Mouse (Mus musculus) liver, embryonic 15.5 days (tissue): Measurements from ENCODE around the gene Eif4a1. TPM values are rescaled to one million over a fixed set of nuclear protein-coding genes. Genes with fewer than 3 reads are reported as not detected.
"Not testable (repeated sequence)": the region's sequence is repeated elsewhere in the genome, so short reads cannot be mapped to it uniquely, and the experiment has no call there.

Source experiments
- ATAC-seq: fragments of 200-750 bp; cut with Nextera tagmentation; 2 replicates; pipeline ENCODE4 v1.8.0; 2017; ENCODE audit warnings: moderate number of reproducible peaks, mild to moderate bottlenecking, moderate library complexity; ENCODE audit not compliant: insufficient read depth
- H3K27ac ChIP-seq: fragments of 300-500 bp; sonication (generic); replicated peaks from 2 replicates; pipeline ENCODE4 v1.5.1; 2015; ENCODE audit warnings: mild to moderate bottlenecking, inconsistent platforms
- H3K27me3 ChIP-seq: fragments of 300-500 bp; sonication (generic); 2 replicates; pipeline ENCODE4 v1.6.1; 2015; ENCODE audit warnings: mild to moderate bottlenecking, inconsistent platforms
- H3K36me3 ChIP-seq: fragments of 300-500 bp; sonication (generic); replicated peaks from 2 replicates; pipeline ENCODE4 v1.6.1; 2015; ENCODE audit warnings: moderate library complexity, mild to moderate bottlenecking, inconsistent platforms
- H3K4me1 ChIP-seq: fragments of 300-500 bp; sonication (generic); replicated peaks from 2 replicates; pipeline ENCODE4 v1.6.1; 2015; ENCODE audit warnings: inconsistent platforms
- H3K4me2 ChIP-seq: fragments of 300-500 bp; sonication (generic); 2 replicates; pipeline ENCODE4 v1.6.1; 2015; ENCODE audit warnings: moderate library complexity, mild to moderate bottlenecking, inconsistent platforms
- H3K4me3 ChIP-seq: fragments of 300-500 bp; sonication (generic); replicated peaks from 2 replicates; pipeline ENCODE4 v1.5.1; 2015; ENCODE audit warnings: mild to moderate bottlenecking, inconsistent platforms
- H3K9ac ChIP-seq: fragments of 300-500 bp; sonication (generic); 2 replicates; pipeline ENCODE4 v1.6.1; 2015; ENCODE audit warnings: moderate library complexity, mild to moderate bottlenecking, inconsistent platforms
- H3K9me3 ChIP-seq: fragments of 300-500 bp; sonication (generic); replicated peaks from 2 replicates; pipeline ENCODE4 v1.6.1; 2016; ENCODE audit warnings: inconsistent platforms
- WGBS: fragments of 180-500 bp; shearing (Covaris S2); methylation state at CpG from one replicate; pipeline ENCODE4 v1.1.7; 2015; ENCODE audit warnings: mixed read lengths; ENCODE audit not compliant: insufficient replicate concordance; 5-methylcytosine and 5-hydroxymethylcytosine counted together
- microRNA counts: library from miRNA; unstranded; fragments of <30 nt; microRNA quantifications from one replicate; lab custom pipeline; 2016
- microRNA-seq: library from miRNA; unstranded; fragments of <30 nt; microRNA quantifications from one replicate; pipeline ENCODE4, GENCODE M21; 2016
- polyA plus RNA-seq: library from polyadenylated mRNA; unstranded; fragments of >200 nt; fragmentation: Nextera tagmentation; extraction: Ambion mirVana; gene quantifications from 2 replicates; pipeline ENCODE4 v1.2.1, GENCODE M21; 2015

Gene Eif4a1
- polyA plus RNA-seq, 1 experiment from 2014 or later = 232 TPM

DNA sequence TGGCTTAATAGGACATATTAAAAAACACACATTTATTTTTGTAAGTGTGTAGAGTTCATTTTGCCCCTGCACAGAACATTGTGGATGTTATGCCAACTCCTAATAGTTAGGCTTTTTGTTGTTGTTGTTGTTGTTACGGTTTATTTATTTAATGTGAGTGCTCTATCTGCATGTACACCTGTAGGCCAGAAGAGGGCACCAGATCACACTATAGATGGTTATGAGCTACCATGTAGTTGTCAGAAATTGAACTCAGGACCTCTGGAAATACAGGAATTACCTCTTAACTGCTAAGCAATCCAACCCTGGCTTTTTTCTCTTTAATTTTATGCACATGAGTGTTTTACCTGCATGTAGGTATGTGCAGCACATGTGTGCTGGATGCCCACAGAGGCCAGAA is 42.4 kb downstream of the Eif4a1 start:
- H3K27me3 ChIP-seq = no peaks in the 10 kb centered on the region
- no peak overlapping the region for H3K9ac ChIP-seq
- WGBS = 58% methylated on average over 1 of the region's 1 CpGs
- no peaks in the 10 kb centered on the region for H3K36me3 ChIP-seq
- no peak overlapping the region for H3K4me2 ChIP-seq
- H3K4me1 ChIP-seq = peaks cover 27% of the 10 kb centered on the region
- no peaks in the 10 kb centered on the region for H3K9me3 ChIP-seq
- no peak overlapping the region for H3K27ac ChIP-seq
- ATAC-seq = no peak
- H3K4me3 ChIP-seq = no peak overlapping the region

DNA sequence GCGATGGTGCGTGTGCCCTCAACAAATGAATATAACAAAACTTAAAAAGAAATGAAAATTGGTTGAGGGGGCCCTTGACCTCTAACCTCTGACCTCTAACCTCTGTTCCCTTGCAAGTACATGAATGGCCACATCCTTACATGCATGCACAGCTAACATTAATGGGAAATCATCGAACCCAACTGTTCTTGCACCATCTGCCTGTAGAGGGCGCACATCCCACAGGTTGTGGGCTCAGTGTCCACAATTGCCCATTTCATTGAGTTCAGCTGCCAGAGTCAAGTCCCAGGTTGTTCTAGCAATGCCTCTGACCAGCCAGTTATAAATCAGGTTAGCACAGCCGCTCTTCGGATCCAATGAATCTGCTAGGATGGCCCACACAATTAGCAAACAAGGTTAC is 43.9 kb downstream of the Eif4a1 start:
- H3K27ac ChIP-seq = no peak overlapping the region
- no peaks in the 10 kb centered on the region for H3K27me3 ChIP-seq
- H3K4me1 ChIP-seq = peaks cover 12% of the 10 kb centered on the region
- H3K4me2 ChIP-seq = no peak overlapping the region
- no peaks in the 10 kb centered on the region for H3K9me3 ChIP-seq
- no peaks in the 10 kb centered on the region for H3K36me3 ChIP-seq
- ATAC-seq = no peak
- no peak overlapping the region for H3K4me3 ChIP-seq
- 30% methylated on average over 6 of the region's 6 CpGs for WGBS
- no peak overlapping the region for H3K9ac ChIP-seq

DNA sequence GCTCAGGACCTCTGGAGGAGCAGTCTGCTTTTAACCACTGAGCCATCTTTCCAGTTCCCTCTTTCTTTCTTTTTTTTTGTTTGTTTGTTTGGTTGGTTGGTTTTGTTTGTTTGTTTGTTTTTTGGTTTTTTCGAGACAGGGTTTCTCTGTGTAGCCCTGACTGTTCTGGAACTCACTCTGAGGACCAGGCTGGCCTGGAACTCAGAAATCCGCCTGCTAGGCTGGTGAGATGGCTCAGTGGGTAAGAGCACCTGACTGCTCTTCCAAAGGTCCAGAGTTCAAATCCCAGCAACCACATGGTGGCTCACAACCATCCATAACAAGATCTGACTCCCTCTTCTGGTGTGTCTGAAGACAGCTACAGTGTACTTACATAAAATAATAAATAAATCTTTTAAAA is 47.9 kb downstream of the Eif4a1 start:
- peaks cover 36% of the 10 kb centered on the region for H3K4me1 ChIP-seq
- not testable (repeated sequence) for H3K27ac ChIP-seq, H3K9me3 ChIP-seq, H3K36me3 ChIP-seq, H3K9ac ChIP-seq, ATAC-seq, H3K27me3 ChIP-seq, H3K4me2 ChIP-seq, H3K4me3 ChIP-seq
- 61% methylated on average over 2 of the region's 2 CpGs for WGBS

DNA sequence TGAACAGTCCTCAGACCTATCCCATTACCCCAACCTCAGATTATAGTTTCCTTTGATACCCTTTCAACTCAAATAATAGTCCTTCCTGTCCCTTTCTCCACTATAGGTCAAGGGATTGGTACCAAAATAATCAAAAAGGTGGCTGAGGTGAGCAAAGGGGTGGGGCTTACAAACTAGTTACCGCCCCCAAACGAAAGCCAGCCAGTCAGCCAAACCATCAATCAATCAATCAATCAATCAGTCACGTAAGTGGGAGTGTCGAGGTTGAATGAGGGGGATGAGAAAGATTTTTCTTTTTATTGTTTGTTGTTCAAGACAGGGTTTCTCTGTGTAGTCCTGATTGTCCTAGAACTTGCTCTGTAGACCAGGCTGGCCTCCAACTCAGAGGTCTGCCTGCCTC is 49.2 kb downstream of the Eif4a1 start:
- no peak for ATAC-seq
- no peak overlapping the region for H3K9ac ChIP-seq
- H3K4me2 ChIP-seq = peak overlapping the region; percentile 83
- peaks cover 36% of the 10 kb centered on the region for H3K4me1 ChIP-seq
- WGBS = 53% methylated on average over 4 of the region's 4 CpGs
- H3K27me3 ChIP-seq = peaks cover 2% of the 10 kb centered on the region; the same call in 1 of the 2 replicates
- no peaks in the 10 kb centered on the region for H3K9me3 ChIP-seq
- no peak overlapping the region for H3K4me3 ChIP-seq
- H3K27ac ChIP-seq = no peak overlapping the region
- no peaks in the 10 kb centered on the region for H3K36me3 ChIP-seq

DNA sequence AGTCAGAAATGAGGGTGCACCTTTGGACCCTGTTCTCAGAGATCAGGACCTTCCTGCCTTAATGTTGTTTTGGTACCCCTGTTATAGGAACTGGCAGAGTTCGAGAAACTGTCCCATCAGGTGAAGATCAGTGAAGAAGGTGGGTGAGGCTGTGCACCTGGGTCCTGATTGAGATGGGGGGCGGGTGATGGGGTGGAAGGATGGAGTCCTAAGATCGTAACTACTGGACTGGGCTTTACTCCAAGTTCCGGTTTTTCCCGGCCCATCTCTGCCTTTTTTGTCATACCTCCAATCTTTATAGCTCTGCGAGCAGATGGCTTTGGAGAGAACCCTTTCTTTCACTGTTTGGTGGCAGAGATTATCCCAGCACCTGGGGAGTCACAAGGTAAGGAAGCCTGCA is 49.8 kb downstream of the Eif4a1 start:
- H3K9ac ChIP-seq = peak overlapping the region; percentile 59
- peaks cover 7% of the 10 kb centered on the region; the same call in 1 of the 2 replicates for H3K27me3 ChIP-seq
- no peak overlapping the region for H3K27ac ChIP-seq
- peak overlapping the region; percentile 83 for H3K4me2 ChIP-seq
- 46% methylated on average over 6 of the region's 6 CpGs for WGBS
- peaks cover 42% of the 10 kb centered on the region for H3K4me1 ChIP-seq
- H3K9me3 ChIP-seq = no peaks in the 10 kb centered on the region
- H3K36me3 ChIP-seq = no peaks in the 10 kb centered on the region
- H3K4me3 ChIP-seq = peak overlapping the region; percentile 62
- ATAC-seq = no peak

DNA sequence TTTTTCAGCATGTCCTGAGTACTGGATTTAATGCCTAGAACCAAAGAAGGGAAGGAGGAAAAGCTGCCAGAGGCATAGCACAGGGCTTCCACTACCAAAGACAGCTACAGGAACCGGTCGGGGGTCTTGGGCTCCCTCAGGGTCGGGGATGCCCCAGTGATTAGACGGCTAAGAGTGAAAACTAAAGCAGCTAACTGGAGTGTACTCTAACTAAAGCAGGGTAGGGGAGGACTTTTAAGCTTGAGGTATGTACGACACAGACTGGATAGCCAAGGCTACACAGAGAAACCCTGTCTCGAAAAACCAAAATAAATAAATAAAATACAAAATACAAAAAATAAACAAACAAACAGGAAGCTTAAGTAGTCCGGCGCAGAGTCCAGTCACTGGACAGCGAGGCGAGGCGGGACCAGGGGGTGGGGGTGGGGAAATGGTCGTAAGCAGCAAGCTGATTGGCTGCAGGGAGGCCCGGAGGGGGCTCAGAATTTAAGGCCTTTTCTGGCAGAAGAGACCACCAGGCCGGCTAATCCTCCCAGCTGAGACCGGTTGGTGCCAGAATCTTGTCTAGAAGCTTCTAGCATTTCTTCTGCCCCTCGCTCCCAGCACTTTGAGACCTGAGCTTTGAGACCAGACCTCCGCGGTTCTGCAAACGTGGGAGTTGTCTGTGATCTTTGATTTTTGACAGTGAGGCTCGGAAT is 50.5 kb downstream of the Eif4a1 start, which contains the start of gene Sat2:
Sat2 (plus strand) TSS at position 454 of the 698 bp plus-strand sequence.
- ATAC-seq = peak; percentile 54

DNA sequence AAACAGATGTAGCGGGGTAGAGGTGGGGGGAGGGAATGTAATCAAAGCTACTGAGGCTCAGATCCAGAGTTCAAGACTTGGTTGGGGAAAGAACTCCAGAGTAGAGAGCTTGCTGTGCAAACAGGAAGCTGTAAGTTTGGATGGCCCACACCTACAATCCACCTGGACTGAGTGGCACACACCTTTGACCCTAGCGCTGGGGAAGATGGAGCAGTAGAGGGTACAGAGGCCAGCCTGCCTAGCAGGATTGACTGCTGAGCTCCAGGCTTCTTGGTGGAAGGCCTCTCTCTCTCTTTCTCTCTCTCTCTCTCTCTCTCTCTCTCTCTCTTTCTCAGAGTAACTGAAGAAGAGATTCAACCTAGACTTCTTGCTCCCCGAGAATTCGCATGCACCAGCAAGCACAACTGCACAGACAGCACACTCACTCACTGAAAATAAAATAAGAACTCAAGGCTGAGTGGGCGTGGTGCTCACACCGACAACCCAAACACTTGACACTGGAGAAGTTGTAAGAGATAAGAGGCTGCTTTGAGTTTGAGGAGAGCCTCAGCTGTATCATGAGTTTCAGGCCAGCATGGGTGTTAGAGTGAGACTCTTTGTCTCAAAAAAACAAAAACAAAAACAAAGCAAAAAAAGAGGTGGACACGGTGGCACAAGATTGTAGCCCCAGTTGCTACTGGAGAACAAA is 51.7 kb downstream of the Eif4a1 start:
- H3K4me2 ChIP-seq = peak overlapping the region; percentile 34
- H3K4me3 ChIP-seq = no peak overlapping the region
- H3K27me3 ChIP-seq = peaks cover 15% of the 10 kb centered on the region
- peaks cover 45% of the 10 kb centered on the region for H3K4me1 ChIP-seq
- H3K9me3 ChIP-seq = no peaks in the 10 kb centered on the region
- WGBS = 39% methylated on average over 7 of the region's 7 CpGs
- 0 out of 2 replicates have a peak, but pooled peaks have one; percentile 50 for ATAC-seq
- H3K36me3 ChIP-seq = no peaks in the 10 kb centered on the region
- H3K9ac ChIP-seq = no peak overlapping the region
- peak overlapping the region; percentile 72 for H3K27ac ChIP-seq

More for the DNA sequence above, 50.5 kb downstream of the Eif4a1 start, which contains the start of gene Sat2:
- Histone ChIP-seq H3K27ac (peak within 1 kb of the TSS; percentile 72), H3K27me3 (peaks cover 12% of the 10 kb centered on the region; the same call in 1 of the 2 replicates), H3K4me3 (peak within 1 kb of the TSS; percentile 62), H3K36me3 (no peaks in the 10 kb centered on the region), H3K9ac (peak within 1 kb of the TSS; percentile 59), H3K9me3 (no peaks in the 10 kb centered on the region), H3K4me2 (peak within 1 kb of the TSS; percentile 83), H3K4me1 (peaks cover 45% of the 10 kb centered on the region)
- 3% methylated on average over 20 of the region's 20 CpGs for WGBS

DNA sequence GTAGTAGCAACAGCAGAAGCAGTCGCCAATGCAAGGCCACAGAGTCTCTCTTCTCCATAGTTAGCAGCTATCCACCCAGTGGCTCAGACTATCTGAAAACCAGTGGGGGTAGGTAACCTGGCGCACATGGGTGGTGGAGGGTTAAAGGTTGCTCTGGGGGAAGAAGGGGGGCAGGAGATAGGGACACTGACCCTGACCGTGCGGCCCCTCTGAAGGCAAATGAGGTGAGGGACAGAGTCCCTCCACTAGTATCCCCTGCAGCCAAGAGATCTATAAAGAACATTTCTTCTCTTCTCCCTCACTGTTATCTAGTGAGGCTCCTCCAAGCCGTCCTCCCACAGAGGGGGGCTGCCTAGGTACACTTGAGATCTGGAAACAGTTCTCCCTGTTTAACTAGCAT is 54.4 kb downstream of the Eif4a1 start, which contains the start of gene Shbg:
Shbg (minus strand) TSS at position 101 of the 400 bp plus-strand sequence.
- ATAC-seq = no peak
- Histone ChIP-seq H3K27me3 (peaks cover 20% of the 10 kb centered on the region), H3K4me1 (peaks cover 58% of the 10 kb centered on the region), H3K4me2 (peak within 1 kb of the TSS; percentile 32), H3K4me3 (no peak within 1 kb of the TSS), H3K27ac (no peak within 1 kb of the TSS; the same call in 1 of the 2 replicates), H3K36me3 (no peaks in the 10 kb centered on the region), H3K9ac (peak within 1 kb of the TSS; percentile 35; the same call in 1 of the 2 replicates), H3K9me3 (no peaks in the 10 kb centered on the region)
- 41% methylated on average over 5 of the region's 5 CpGs for WGBS

MicroRNAs within 50 kb of the gene (microRNA counts, 519-probe panel; counts per million panel counts)
- microRNA mmu-miR-1934 (lab: Ali Mortazavi, UCI) (not detected), microRNA mmu-miR-467f (lab: Ali Mortazavi, UCI) (2,951 counts per million, percentile 59 among the panel's probes with 10 or more counts)

Small RNA genes lying within 50 kb of the gene (microRNA-seq; reads per million reads assigned to microRNA genes)
- gene Mir1934 (8.6 reads per million, percentile 24 among the genes with 10 or more reads in this experiment), gene Mir467f (not detected)

Other genes starting within 250 kb of the Eif4a1 start
- 0.07 and 0.20 TPM in 2 replicates for gene Dnah2, start 123.3 kb downstream of the Eif4a1 start, polyA plus RNA-seq
- gene Efnb3, start 112.2 kb downstream of the Eif4a1 start, polyA plus RNA-seq = 0.50 and 0.58 TPM in 2 replicates
- 15.9 and 16.9 TPM in 2 replicates for gene Wrap53, start 92.2 kb downstream of the Eif4a1 start, polyA plus RNA-seq
- 62.4 and 63.8 TPM in 2 replicates for gene Trp53, start 92.1 kb downstream of the Eif4a1 start, polyA plus RNA-seq
- 14.1 and 14.7 TPM in 2 replicates for gene Atp1b2, start 66.5 kb downstream of the Eif4a1 start, polyA plus RNA-seq
- gene Shbg, start 54.5 kb downstream of the Eif4a1 start, polyA plus RNA-seq = 26.6 and 27.2 TPM in 2 replicates
- gene Sat2, start 50.4 kb downstream of the Eif4a1 start, polyA plus RNA-seq = 10.2 and 11.1 TPM in 2 replicates
- gene Fxr2, start 39.4 kb downstream of the Eif4a1 start, polyA plus RNA-seq = 7.3 and 9.7 TPM in 2 replicates
- not detected in 2 replicates for gene Sox15, start 17.1 kb downstream of the Eif4a1 start, polyA plus RNA-seq
- gene Mpdu1, start 9.8 kb downstream of the Eif4a1 start, polyA plus RNA-seq = 34.1 and 35.2 TPM in 2 replicates
- 28.2 and 31.4 TPM in 2 replicates for gene Cd68, start 6.3 kb downstream of the Eif4a1 start, polyA plus RNA-seq
- 23.9 and 27.2 TPM in 2 replicates for gene Senp3, start 9.7 kb upstream of the Eif4a1 start, polyA plus RNA-seq
- 0.15 and 0.64 TPM in 2 replicates for gene Tnfsf13, start 13.4 kb upstream of the Eif4a1 start, polyA plus RNA-seq
- gene Tnfsf12, start 23.4 kb upstream of the Eif4a1 start, polyA plus RNA-seq = 2.1 and 2.6 TPM in 2 replicates
- gene Tnfsfm13, start 23.7 kb upstream of the Eif4a1 start, polyA plus RNA-seq = 0.85 and 0.89 TPM in 2 replicates
- 10.2 and 10.4 TPM in 2 replicates for gene Polr2a, start 86.2 kb upstream of the Eif4a1 start, polyA plus RNA-seq
- not detected in 2 replicates for gene Slc35g3, start 89.5 kb upstream of the Eif4a1 start, polyA plus RNA-seq
- gene Zbtb4, start 93.5 kb upstream of the Eif4a1 start, polyA plus RNA-seq = 0.43 and 0.92 TPM in 2 replicates
- 0.84 and 1.3 TPM in 2 replicates for gene Chrnb1, start 123.5 kb upstream of the Eif4a1 start, polyA plus RNA-seq
- 0.16 and 0.18 TPM in 2 replicates for gene Fgf11, start 129.4 kb upstream of the Eif4a1 start, polyA plus RNA-seq
- 0.69 and 0.94 TPM in 2 replicates for gene Tmem102, start 133.2 kb upstream of the Eif4a1 start, polyA plus RNA-seq
- not detected in 2 replicates for gene Gm39566, start 142.9 kb upstream of the Eif4a1 start, polyA plus RNA-seq
- not detected in 2 replicates for gene Spem2, start 146.0 kb upstream of the Eif4a1 start, polyA plus RNA-seq
- not detected in 2 replicates for gene Spem1, start 149.8 kb upstream of the Eif4a1 start, polyA plus RNA-seq
- gene Nlgn2, start 165.4 kb upstream of the Eif4a1 start, polyA plus RNA-seq = 0.54 and 0.64 TPM in 2 replicates
- gene Tmem256, start 166.1 kb upstream of the Eif4a1 start, polyA plus RNA-seq = 336 and 387 TPM in 2 replicates
- 26.1 and 28.0 TPM in 2 replicates for gene Plscr3, start 174.0 kb upstream of the Eif4a1 start, polyA plus RNA-seq
- gene Tnk1, start 186.3 kb upstream of the Eif4a1 start, polyA plus RNA-seq = 0.60 and 0.62 TPM in 2 replicates
- gene Tmem95, start 205.6 kb upstream of the Eif4a1 start, polyA plus RNA-seq = not detected in 2 replicates
- gene Kctd11, start 209.0 kb upstream of the Eif4a1 start, polyA plus RNA-seq = 1.2 and 1.4 TPM in 2 replicates
- 5.9 and 7.2 TPM in 2 replicates for gene Acap1, start 223.1 kb upstream of the Eif4a1 start, polyA plus RNA-seq
- gene 2810408A11Rik, start 228.6 kb upstream of the Eif4a1 start, polyA plus RNA-seq = 0.89 and 1.0 TPM in 2 replicates
- 2.7 and 3.1 TPM in 2 replicates for gene Neurl4, start 228.6 kb upstream of the Eif4a1 start, polyA plus RNA-seq
- 90.6 and 98.4 TPM in 2 replicates for gene Gps2, start 241.5 kb upstream of the Eif4a1 start, polyA plus RNA-seq
- 1,245 and 1,257 TPM in 2 replicates for gene Eif5a, start 249.5 kb upstream of the Eif4a1 start, polyA plus RNA-seq